In the genomic region with DNA sequence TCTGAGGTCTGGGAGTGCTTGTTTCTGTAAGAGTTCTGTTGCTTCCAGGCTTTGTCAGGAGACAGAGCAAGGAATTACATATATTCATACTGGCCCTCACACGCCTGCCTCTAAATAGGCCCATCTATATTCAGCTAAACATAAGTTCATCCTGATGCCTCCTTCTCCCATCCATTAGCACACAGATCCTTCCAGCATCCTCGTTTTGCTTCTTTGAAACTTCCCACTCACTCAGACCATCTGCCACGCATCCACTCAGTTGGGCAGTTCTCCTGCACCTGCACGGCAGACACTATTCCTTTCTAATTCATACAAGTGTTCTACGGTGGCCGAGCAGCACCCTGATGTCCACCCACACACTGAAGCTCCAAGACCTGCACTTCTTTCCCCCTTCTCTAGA, we compare ENCODE assay signal across 29 mouse cellular contexts.
DNase-seq lines count a peak whose midpoint lies in the region; ATAC-seq lines count a peak whose summit lies in the region.
"Had no signal": no experiment of that assay in that cellular context is flagged by ENCODE, and none has a peak within 500 bp of the region (broad histone marks: within the 10 kb centered on the region; RNA-seq: fewer than 3 reads in every experiment).

No protein-coding gene starts in this region.

- DNase-seq in frontal cortex, postnatal 14 days (ENCODE audit: low spot score in 2 of 2): no peak
- DNase-seq in left cerebral cortex, adult 18-20 months (ENCODE audit: low spot score in 2 of 2): peak; percentile 39 to 63
- no peak for DNase-seq in left cerebral cortex, postnatal 4 days
- peak; percentile 61 to 71 for DNase-seq in right cerebral cortex, postnatal 10 days (ENCODE audit: low spot score in 2 of 2)
- no peak for DNase-seq in forebrain, embryonic 11.5 days (ENCODE audit: low spot score)
- DNase-seq: adrenal gland, adult 2 months; cerebellum, adult 11 months; cerebellum, adult 9-11 months; embryo, embryonic 11 days; gastrocnemius, postnatal 14 days; heart, adult 18-20 months; heart, postnatal 4 days; kidney, adult 8-10 months; kidney, postnatal 4 days; liver, postnatal 0 days; lung, postnatal 36 days had no signal

- H3K36me3 ChIP-seq in neural tube, embryonic 15.5 days: no peaks in the 10 kb centered on the region
- H3K36me3 ChIP-seq in forebrain, embryonic 11.5 days (ENCODE audit: control insufficient read depth, insufficient read depth, low read length): no peaks in the 10 kb centered on the region
- H3K36me3 ChIP-seq: embryonic facial prominence, embryonic 12.5 days; forebrain, embryonic 15.5 days; hindbrain, embryonic 13.5 days; limb, embryonic 13.5 days; liver, embryonic 12.5 days had no signal

- H3K4me2 ChIP-seq in neural tube, embryonic 15.5 days: no peak overlapping the region
- no peak overlapping the region for H3K4me2 ChIP-seq in forebrain, embryonic 11.5 days (ENCODE audit: low read depth, low read length, severe bottlenecking)
- H3K4me2 ChIP-seq: embryonic facial prominence, embryonic 12.5 days; forebrain, embryonic 15.5 days; heart, embryonic 11.5 days; hindbrain, embryonic 13.5 days; limb, embryonic 13.5 days; liver, embryonic 12.5 days; midbrain, embryonic 11.5 days had no signal

- H3K4me3 ChIP-seq in neural tube, embryonic 15.5 days (replicated peaks): no peak overlapping the region
- H3K4me3 ChIP-seq in forebrain, embryonic 11.5 days (ENCODE audit: low read depth, low read length): no peak overlapping the region
- H3K4me3 ChIP-seq: embryonic facial prominence, embryonic 12.5 days; forebrain, embryonic 15.5 days; hindbrain, embryonic 13.5 days; limb, embryonic 13.5 days; liver, embryonic 12.5 days had no signal

- 90% methylated on average over 6 of the region's 6 CpGs for WGBS in neural tube, embryonic 15.5 days
- 90% methylated on average over 6 of the region's 6 CpGs for WGBS in forebrain, embryonic 11.5 days

- H3K27me3 ChIP-seq in neural tube, embryonic 15.5 days (replicated peaks): no peaks in the 10 kb centered on the region
- H3K27me3 ChIP-seq in forebrain, embryonic 11.5 days (ENCODE audit: control insufficient read depth, insufficient read depth, low read length): no peaks in the 10 kb centered on the region
- H3K27me3 ChIP-seq: embryonic facial prominence, embryonic 12.5 days; forebrain, embryonic 15.5 days; hindbrain, embryonic 13.5 days; limb, embryonic 13.5 days; liver, embryonic 12.5 days had no signal

- no peaks in the 10 kb centered on the region for H3K4me1 ChIP-seq in neural tube, embryonic 15.5 days
- H3K4me1 ChIP-seq in forebrain, embryonic 11.5 days (replicated peaks; ENCODE audit: control insufficient read depth, insufficient read depth, low read length): no peaks in the 10 kb centered on the region
- H3K4me1 ChIP-seq: embryonic facial prominence, embryonic 12.5 days; forebrain, embryonic 15.5 days; hindbrain, embryonic 13.5 days; limb, embryonic 13.5 days; liver, embryonic 12.5 days had no signal

- no peak overlapping the region for H3K27ac ChIP-seq in neural tube, embryonic 15.5 days (replicated peaks)
- no peak overlapping the region for H3K27ac ChIP-seq in forebrain, embryonic 11.5 days (ENCODE audit: low read depth, low read length)
- H3K27ac ChIP-seq: embryonic facial prominence, embryonic 12.5 days; forebrain, embryonic 15.5 days; hindbrain, embryonic 13.5 days; kidney, postnatal 0 days; limb, embryonic 13.5 days; liver, embryonic 12.5 days had no signal

- H3K9ac ChIP-seq in neural tube, embryonic 15.5 days (replicated peaks): no peak overlapping the region
- H3K9ac ChIP-seq in forebrain, embryonic 11.5 days (ENCODE audit: low read length): no peak overlapping the region
- H3K9ac ChIP-seq: embryonic facial prominence, embryonic 12.5 days; forebrain, embryonic 15.5 days; hindbrain, embryonic 13.5 days; limb, embryonic 13.5 days; liver, embryonic 12.5 days; liver, postnatal 0 days had no signal

- ATAC-seq in frontal cortex, adult (ENCODE audit: low TSS enrichment): peak; percentile 78
- no peak for ATAC-seq in neural tube, embryonic 15.5 days (ENCODE audit: low FRiP score)
- ATAC-seq in forebrain, embryonic 11.5 days (replicated peaks; ENCODE audit: low FRiP score): no peak
- ATAC-seq: activated CD4-positive, CD25-positive, alpha-beta regulatory T cell, adult 4 months; forebrain, embryonic 15.5 days; intestine, embryonic 16.5 days; liver, embryonic 12.5 days; liver, postnatal 0 days; midbrain, embryonic 16.5 days had no signal

- no peaks in the 10 kb centered on the region for H3K9me3 ChIP-seq in neural tube, embryonic 15.5 days (replicated peaks)
- no peaks in the 10 kb centered on the region for H3K9me3 ChIP-seq in forebrain, embryonic 11.5 days (ENCODE audit: control insufficient read depth, low read length)
- H3K9me3 ChIP-seq: embryonic facial prominence, embryonic 12.5 days; forebrain, embryonic 15.5 days; hindbrain, embryonic 13.5 days; limb, embryonic 13.5 days; liver, embryonic 12.5 days had no signal

- intact Hi-C loops in left cerebral cortex, postnatal 4 days (cut with DNase I): no loop called here

Comparison
In these comparisons a context has a peak if more than half of its experiments do, and no peak if none do; other contexts are left out.
1. DNase-seq: peak in left cerebral cortex, adult 18-20 months (2 of 2) and right cerebral cortex, postnatal 10 days (2 of 2); none in frontal cortex, postnatal 14 days (0 of 2), left cerebral cortex, postnatal 4 days (single experiment) and forebrain, embryonic 11.5 days (single experiment).